Mouse (Mus musculus): Measurements from ENCODE around the gene Tmprss6.

DNA sequence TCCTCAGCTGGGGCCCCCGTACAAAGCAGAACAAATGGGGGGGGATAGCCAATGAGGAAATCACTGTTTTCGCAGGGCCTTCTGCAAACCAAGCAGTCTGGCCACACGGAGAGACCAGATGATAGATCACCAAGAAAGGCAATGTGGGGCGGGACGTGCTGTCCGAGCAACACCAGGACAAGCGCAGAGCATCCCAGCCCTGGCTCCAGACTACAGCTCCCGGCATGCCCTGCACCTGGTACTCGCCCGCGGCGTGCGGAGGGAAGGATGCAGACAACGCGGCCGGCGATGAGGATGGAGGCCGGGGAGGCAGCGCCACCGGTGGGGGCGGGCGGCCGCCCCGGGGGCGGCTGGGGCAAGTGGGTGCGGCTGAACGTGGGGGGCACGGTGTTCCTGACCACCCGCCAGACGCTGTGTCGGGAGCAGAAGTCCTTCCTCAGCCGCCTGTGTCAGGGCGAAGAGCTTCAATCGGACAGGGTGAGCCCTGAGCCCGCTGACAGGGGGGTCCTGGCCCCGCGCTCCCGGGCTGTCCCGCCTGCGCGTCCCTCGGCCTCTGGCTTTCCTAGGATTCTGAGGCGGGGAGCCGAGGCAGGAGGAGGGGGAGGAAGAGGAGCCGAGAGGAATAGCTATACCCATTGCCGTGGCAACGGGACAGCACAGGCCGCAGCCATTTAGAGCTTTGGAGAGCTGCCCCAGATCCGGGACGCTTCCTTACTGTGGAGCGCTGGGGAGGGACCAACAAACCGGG, 39.9 kb downstream of the Tmprss6 start, which contains the start of gene Kctd17:
- TF ChIP-seq POLR2A (IDR thresholded peaks at IDR 0.05; ENCODE audit: control insufficient read depth, extremely low read depth, insufficient read depth, low read length, poor library complexity) (no peak), CTCF (IDR thresholded peaks at IDR 0.05; ENCODE audit: borderline replicate concordance, control insufficient read depth, extremely low read depth, insufficient read depth, low read length, poor library complexity) (no peak)
